Mouse (Mus musculus) stomach, postnatal 0 days (tissue): ENCODE data around the gene Krtap16-1.

ENCODE experiments used
- CTCF ChIP-seq: IDR thresholded peaks from 2 replicates; pipeline ENCODE4 v1.5.1; 2016; ENCODE audit warnings: antibody characterized with exemption, low read depth, mild to moderate bottlenecking, moderate library complexity
- EP300 ChIP-seq: optimal IDR thresholded peaks from 2 replicates; pipeline ENCODE3; 2016; ENCODE audit warnings: antibody characterized with exemption

DNA sequence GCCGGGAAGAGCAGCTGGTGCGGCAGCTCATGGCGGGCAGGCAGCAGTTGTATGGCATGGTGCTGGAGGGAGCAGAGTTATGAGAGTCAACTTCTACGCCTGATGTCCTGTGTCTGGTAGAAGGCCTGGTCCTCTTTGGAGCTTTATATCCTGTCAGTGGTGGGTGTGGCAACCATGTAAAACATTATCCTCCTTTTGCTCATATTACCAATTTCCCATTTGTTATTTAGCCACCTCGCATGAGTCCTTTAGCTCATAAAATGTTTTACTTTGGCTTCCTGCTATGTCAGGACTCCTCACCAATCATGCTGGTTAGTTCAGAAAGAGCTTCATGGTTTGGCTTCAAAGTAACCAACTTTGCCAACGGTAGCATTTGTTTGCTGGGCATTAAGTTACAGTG, 43.4 kb upstream of the Krtap16-1 start, which contains the start of gene Krt33b:
- TF ChIP-seq CTCF (no peak), EP300 (no peak)
